Mouse (Mus musculus): ENCODE data around the gene Gli3. TPM values are rescaled to one million over a fixed set of nuclear protein-coding genes. Genes with fewer than 3 reads are reported as not detected.

Gli3 gene
- polyA plus RNA-seq, 1 experiment = 0.50 TPM

- no peak for DNase-seq (ENCODE audit: low read depth in 1 of 2, low spot score in 2 of 2)
- Histone ChIP-seq H3K4me3 (ENCODE audit: extremely low read depth, insufficient read depth, insufficient read length) (no peak overlapping the region), H3K27ac (ENCODE audit: insufficient read depth, low read length) (no peak overlapping the region), H3K36me3 (ENCODE audit: control insufficient read depth, insufficient read depth, low read length) (no peaks in the 10 kb centered on the region), H3K4me1 (ENCODE audit: control insufficient read depth, insufficient read depth, insufficient read length) (no peaks in the 10 kb centered on the region), H3K27me3 (ENCODE audit: control insufficient read depth, insufficient read depth, low read length) (no peaks in the 10 kb centered on the region)
- TF ChIP-seq POLR2A (IDR thresholded peaks at IDR 0.05; ENCODE audit: low read depth, low read length) (no peak), CTCF (IDR thresholded peaks at IDR 0.05; ENCODE audit: extremely low read depth, insufficient read depth, insufficient read length, insufficient replicate concordance) (no peak)
- 85% methylated on average over 4 of the region's 4 CpGs for WGBS
Observed at GRCm38 (mm10) chr13:15698284-15698683, 235.2 kb downstream of the Gli3 start.

DNA sequence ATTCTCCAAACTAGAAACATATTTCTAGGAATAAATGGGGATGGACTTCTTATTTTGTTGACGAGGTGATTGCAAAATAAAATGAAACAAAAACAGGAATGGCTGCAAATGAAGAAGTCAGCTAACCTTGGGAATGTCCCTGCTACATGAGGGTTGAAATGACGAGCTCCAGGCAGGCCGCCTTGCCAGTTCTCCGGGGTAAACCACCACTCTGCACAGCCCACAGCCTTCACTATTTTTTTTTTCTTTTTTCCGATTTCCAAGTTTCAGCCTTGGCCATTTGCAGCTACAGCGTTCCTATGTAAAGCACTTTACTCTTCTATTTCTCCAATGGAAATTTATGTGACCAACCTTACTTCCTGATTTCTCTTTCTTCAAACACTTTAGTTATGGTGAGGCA, 236.1 kb downstream of the Gli3 start:
- H3K36me3 ChIP-seq (ENCODE audit: control insufficient read depth, insufficient read depth, low read length) = no peaks in the 10 kb centered on the region
- H3K27me3 ChIP-seq (ENCODE audit: control insufficient read depth, insufficient read depth, low read length) = no peaks in the 10 kb centered on the region
- TF ChIP-seq CTCF (IDR thresholded peaks at IDR 0.05; ENCODE audit: extremely low read depth, insufficient read depth, insufficient read length, insufficient replicate concordance) (no peak), POLR2A (IDR thresholded peaks at IDR 0.05; ENCODE audit: low read depth, low read length) (no peak)
- no peak overlapping the region for H3K27ac ChIP-seq (ENCODE audit: insufficient read depth, low read length)
- no peaks in the 10 kb centered on the region for H3K4me1 ChIP-seq (ENCODE audit: control insufficient read depth, insufficient read depth, insufficient read length)
- DNase-seq (ENCODE audit: low read depth in 1 of 2, low spot score in 2 of 2) = no peak
- 89% methylated on average over 6 of the region's 6 CpGs for WGBS
- H3K4me3 ChIP-seq (ENCODE audit: extremely low read depth, insufficient read depth, insufficient read length) = no peak overlapping the region

DNA sequence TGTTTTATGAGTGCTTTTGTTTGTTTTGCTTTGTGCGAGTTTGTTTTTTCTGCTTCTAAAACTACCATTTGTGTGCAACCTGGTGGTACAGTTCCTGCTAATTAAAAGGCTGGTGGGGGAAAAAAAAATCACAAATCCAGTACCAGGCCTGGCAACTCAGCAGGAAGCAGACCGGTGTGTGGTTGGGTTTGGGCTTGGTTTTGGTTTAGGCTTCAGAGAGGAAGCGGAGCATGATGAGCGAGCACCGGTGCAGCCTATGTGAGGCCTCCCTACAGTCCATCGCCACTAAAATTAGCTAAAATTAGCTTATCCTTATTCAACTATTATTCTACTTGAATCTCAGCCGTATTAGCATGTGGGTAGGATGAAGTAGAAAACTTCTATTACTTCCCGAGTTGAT, 241.6 kb downstream of the Gli3 start:
- 40% methylated on average over 8 of the region's 8 CpGs for WGBS
- no peak for DNase-seq (ENCODE audit: low read depth in 1 of 2, low spot score in 2 of 2)
- no peaks in the 10 kb centered on the region for H3K27me3 ChIP-seq (ENCODE audit: control insufficient read depth, insufficient read depth, low read length)
- TF ChIP-seq POLR2A (IDR thresholded peaks at IDR 0.05; ENCODE audit: low read depth, low read length) = no peak
- TF ChIP-seq CTCF (IDR thresholded peaks at IDR 0.05; ENCODE audit: extremely low read depth, insufficient read depth, insufficient read length, insufficient replicate concordance) = no peak
- no peaks in the 10 kb centered on the region for H3K36me3 ChIP-seq (ENCODE audit: control insufficient read depth, insufficient read depth, low read length)
- H3K4me1 ChIP-seq (ENCODE audit: control insufficient read depth, insufficient read depth, insufficient read length) = no peaks in the 10 kb centered on the region
- no peak overlapping the region for H3K4me3 ChIP-seq (ENCODE audit: extremely low read depth, insufficient read depth, insufficient read length)
- no peak overlapping the region for H3K27ac ChIP-seq (ENCODE audit: insufficient read depth, low read length)

DNA sequence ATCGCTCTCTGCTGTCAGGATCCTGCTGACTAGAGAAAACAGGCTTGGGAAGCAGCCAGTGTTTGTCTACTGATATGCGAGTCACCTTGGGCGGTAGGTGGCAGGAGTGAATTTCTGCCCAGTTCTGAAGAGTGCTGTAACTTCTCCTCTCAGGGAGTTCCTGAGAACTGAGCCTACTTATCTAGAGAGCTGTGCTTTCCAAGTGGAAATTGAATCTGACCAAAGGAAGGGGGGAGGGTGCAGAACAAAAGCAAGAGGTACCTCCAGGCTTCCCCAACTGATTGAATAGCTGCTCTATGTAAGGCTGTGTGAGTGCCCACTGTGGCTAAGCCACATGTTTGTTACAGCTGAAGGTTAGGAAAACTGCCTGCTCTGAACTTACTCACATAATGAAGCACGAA, 244.4 kb downstream of the Gli3 start:
- Histone ChIP-seq H3K4me1 (ENCODE audit: control insufficient read depth, insufficient read depth, insufficient read length) (no peaks in the 10 kb centered on the region), H3K4me3 (ENCODE audit: extremely low read depth, insufficient read depth, insufficient read length) (no peak overlapping the region), H3K27ac (ENCODE audit: insufficient read depth, low read length) (no peak overlapping the region), H3K36me3 (ENCODE audit: control insufficient read depth, insufficient read depth, low read length) (no peaks in the 10 kb centered on the region), H3K27me3 (ENCODE audit: control insufficient read depth, insufficient read depth, low read length) (no peaks in the 10 kb centered on the region)
- DNase-seq (ENCODE audit: low read depth in 1 of 2, low spot score in 2 of 2) = no peak
- 81% methylated on average over 4 of the region's 4 CpGs for WGBS
- TF ChIP-seq CTCF (IDR thresholded peaks at IDR 0.05; ENCODE audit: extremely low read depth, insufficient read depth, insufficient read length, insufficient replicate concordance) = no peak
- TF ChIP-seq POLR2A (IDR thresholded peaks at IDR 0.05; ENCODE audit: low read depth, low read length) = no peak

DNA sequence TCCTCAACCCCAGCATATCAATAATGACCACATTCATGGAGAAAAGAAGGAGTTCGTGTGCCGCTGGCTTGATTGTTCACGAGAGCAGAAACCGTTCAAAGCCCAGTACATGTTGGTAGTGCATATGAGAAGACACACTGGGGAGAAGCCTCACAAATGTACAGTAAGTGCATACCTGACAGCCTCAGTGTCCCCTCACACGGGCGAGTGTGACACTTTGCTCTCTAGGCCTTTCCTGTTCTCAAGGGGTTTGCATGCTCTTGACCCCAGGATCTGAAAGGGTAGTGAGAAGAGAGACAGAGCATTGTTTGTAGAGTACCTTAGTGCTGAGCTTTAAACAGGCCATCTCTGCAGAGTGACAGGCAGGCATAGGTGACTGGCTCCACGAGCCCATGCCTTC, 250.5 kb downstream of the Gli3 start:
- TF ChIP-seq CTCF (IDR thresholded peaks at IDR 0.05; ENCODE audit: extremely low read depth, insufficient read depth, insufficient read length, insufficient replicate concordance) (no peak), POLR2A (IDR thresholded peaks at IDR 0.05; ENCODE audit: low read depth, low read length) (no peak)
- Histone ChIP-seq H3K36me3 (ENCODE audit: control insufficient read depth, insufficient read depth, low read length) (no peaks in the 10 kb centered on the region), H3K27me3 (ENCODE audit: control insufficient read depth, insufficient read depth, low read length) (no peaks in the 10 kb centered on the region), H3K4me3 (ENCODE audit: extremely low read depth, insufficient read depth, insufficient read length) (no peak overlapping the region), H3K27ac (ENCODE audit: insufficient read depth, low read length) (no peak overlapping the region), H3K4me1 (ENCODE audit: control insufficient read depth, insufficient read depth, insufficient read length) (no peaks in the 10 kb centered on the region)
- WGBS = 91% methylated on average over 7 of the region's 7 CpGs
- DNase-seq (ENCODE audit: low read depth in 1 of 2, low spot score in 2 of 2) = no peak

- H3K4me3 ChIP-seq (ENCODE audit: extremely low read depth, insufficient read depth, insufficient read length) = no peak overlapping the region
- no peaks in the 10 kb centered on the region for H3K27me3 ChIP-seq (ENCODE audit: control insufficient read depth, insufficient read depth, low read length)
- no peaks in the 10 kb centered on the region for H3K4me1 ChIP-seq (ENCODE audit: control insufficient read depth, insufficient read depth, insufficient read length)
- no peak for TF ChIP-seq POLR2A (IDR thresholded peaks at IDR 0.05; ENCODE audit: low read depth, low read length)
- TF ChIP-seq CTCF (IDR thresholded peaks at IDR 0.05; ENCODE audit: extremely low read depth, insufficient read depth, insufficient read length, insufficient replicate concordance) = no peak
- H3K36me3 ChIP-seq (ENCODE audit: control insufficient read depth, insufficient read depth, low read length) = no peaks in the 10 kb centered on the region
- no peak overlapping the region for H3K27ac ChIP-seq (ENCODE audit: insufficient read depth, low read length)
- WGBS = 88% methylated on average over 4 of the region's 4 CpGs
- DNase-seq (ENCODE audit: low read depth in 1 of 2, low spot score in 2 of 2) = no peak
Observed at GRCm38 (mm10) chr13:15714331-15714725, 251.3 kb downstream of the Gli3 start.

DNA sequence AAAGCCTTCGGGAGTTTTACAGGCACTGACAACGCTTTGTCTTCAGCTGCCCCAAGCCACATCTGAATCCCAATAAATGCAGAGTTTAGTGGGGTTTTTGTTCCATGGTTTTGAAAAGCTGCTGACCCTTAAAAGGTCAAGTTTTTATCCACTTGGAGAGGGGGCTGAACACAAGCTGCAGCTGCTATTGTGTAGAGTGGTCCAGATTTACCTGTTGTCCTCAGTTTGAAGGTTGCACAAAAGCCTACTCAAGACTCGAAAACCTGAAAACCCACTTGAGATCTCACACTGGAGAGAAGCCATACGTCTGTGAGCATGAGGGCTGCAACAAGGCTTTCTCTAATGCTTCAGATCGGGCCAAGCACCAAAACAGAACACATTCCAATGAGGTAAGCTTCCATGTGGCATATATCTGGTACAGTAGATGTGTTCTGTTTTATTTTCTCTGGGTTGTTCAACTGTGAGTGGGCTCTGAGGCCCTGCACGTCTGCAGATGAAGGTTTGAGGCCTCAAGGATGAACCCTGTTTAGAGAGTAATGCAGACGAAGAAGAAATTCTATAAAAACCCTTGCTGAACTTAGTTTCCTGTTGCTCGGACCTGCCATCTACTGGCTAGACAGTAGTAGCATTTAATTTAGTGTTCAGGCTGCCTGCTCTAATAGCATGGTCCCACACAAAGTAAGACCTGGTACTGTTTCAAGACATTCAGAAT, 251.8 kb downstream of the Gli3 start:
- H3K27ac ChIP-seq (ENCODE audit: insufficient read depth, low read length) = no peak overlapping the region
- no peaks in the 10 kb centered on the region for H3K36me3 ChIP-seq (ENCODE audit: control insufficient read depth, insufficient read depth, low read length)
- 58% methylated on average over 8 of the region's 8 CpGs for whole genome bisulfite sequencing
- H3K4me3 ChIP-seq (ENCODE audit: extremely low read depth, insufficient read depth, insufficient read length) = no peak overlapping the region
- H3K4me1 ChIP-seq (ENCODE audit: control insufficient read depth, insufficient read depth, insufficient read length) = no peaks in the 10 kb centered on the region
- no peak for DNase-seq (ENCODE audit: low read depth in 1 of 2, low spot score in 2 of 2)
- no peak for TF ChIP-seq POLR2A (IDR thresholded peaks at IDR 0.05; ENCODE audit: low read depth, low read length)
- TF ChIP-seq CTCF (IDR thresholded peaks at IDR 0.05; ENCODE audit: extremely low read depth, insufficient read depth, insufficient read length, insufficient replicate concordance) = no peak
- H3K27me3 ChIP-seq (ENCODE audit: control insufficient read depth, insufficient read depth, low read length) = no peaks in the 10 kb centered on the region

Measured in spleen, adult 2 months (tissue).